Mouse (Mus musculus): ENCODE data around the gene Trib3. TPM values are rescaled to one million over a fixed set of nuclear protein-coding genes. Genes with fewer than 3 reads are reported as not detected.

The Trib3 gene
- polyA plus RNA-seq, 1 experiment from 2014 or later: 3.6 TPM

Other genes with a start within 250 kb of the Trib3 start
- 7.5 and 8.6 TPM in 2 replicates for gene Srxn1, start 238.5 kb downstream of the Trib3 start, polyA plus RNA-seq (2016; fragmentation: Nextera tagmentation; extraction: Ambion mirVana)
- 11.5 and 11.9 TPM in 2 replicates for gene Tcf15, start 200.5 kb downstream of the Trib3 start, polyA plus RNA-seq (2016; fragmentation: Nextera tagmentation; extraction: Ambion mirVana)
- gene Csnk2a1, start 117.2 kb downstream of the Trib3 start, polyA plus RNA-seq (2016; fragmentation: Nextera tagmentation; extraction: Ambion mirVana): 94.5 and 102 TPM in 2 replicates
- 42.5 and 46.1 TPM in 2 replicates for gene Tbc1d20, start 50.2 kb downstream of the Trib3 start, polyA plus RNA-seq (2016; fragmentation: Nextera tagmentation; extraction: Ambion mirVana)
- gene Rbck1, start 11.4 kb downstream of the Trib3 start, polyA plus RNA-seq (2016; fragmentation: Nextera tagmentation; extraction: Ambion mirVana): 72.9 and 79.2 TPM in 2 replicates
- 2.2 and 3.0 TPM in 2 replicates for gene Nrsn2, start 32.6 kb upstream of the Trib3 start, polyA plus RNA-seq (2016; fragmentation: Nextera tagmentation; extraction: Ambion mirVana)
- gene Sox12, start 54.0 kb upstream of the Trib3 start, polyA plus RNA-seq (2016; fragmentation: Nextera tagmentation; extraction: Ambion mirVana): 15.6 and 16.8 TPM in 2 replicates
- gene Zcchc3, start 71.0 kb upstream of the Trib3 start, polyA plus RNA-seq (2016; fragmentation: Nextera tagmentation; extraction: Ambion mirVana): 74.1 and 76.6 TPM in 2 replicates
- 0.24 and 0.59 TPM in 2 replicates for gene 6820408C15Rik, start 71.6 kb upstream of the Trib3 start, polyA plus RNA-seq (2016; fragmentation: Nextera tagmentation; extraction: Ambion mirVana)
- gene Defb23, start 120.6 kb upstream of the Trib3 start, polyA plus RNA-seq (2016; fragmentation: Nextera tagmentation; extraction: Ambion mirVana): not detected in 2 replicates
- gene Defb20, start 133.0 kb upstream of the Trib3 start, polyA plus RNA-seq (2016; fragmentation: Nextera tagmentation; extraction: Ambion mirVana): not detected in 2 replicates
- not detected in 2 replicates for gene Defb22, start 146.1 kb upstream of the Trib3 start, polyA plus RNA-seq (2016; fragmentation: Nextera tagmentation; extraction: Ambion mirVana)
- gene Defb26, start 167.7 kb upstream of the Trib3 start, polyA plus RNA-seq (2016; fragmentation: Nextera tagmentation; extraction: Ambion mirVana): not detected in 2 replicates
- not detected in 2 replicates for gene Defb28, start 174.2 kb upstream of the Trib3 start, polyA plus RNA-seq (2016; fragmentation: Nextera tagmentation; extraction: Ambion mirVana)
- gene Defb29, start 196.1 kb upstream of the Trib3 start, polyA plus RNA-seq (2016; fragmentation: Nextera tagmentation; extraction: Ambion mirVana): not detected in 2 replicates
- not detected in 2 replicates for gene Gm17416, start 225.3 kb upstream of the Trib3 start, polyA plus RNA-seq (2016; fragmentation: Nextera tagmentation; extraction: Ambion mirVana)
- not detected in 2 replicates for gene Defb21, start 228.7 kb upstream of the Trib3 start, polyA plus RNA-seq (2016; fragmentation: Nextera tagmentation; extraction: Ambion mirVana)
- not detected in 2 replicates for gene Defb19, start 236.3 kb upstream of the Trib3 start, polyA plus RNA-seq (2016; fragmentation: Nextera tagmentation; extraction: Ambion mirVana)